Mouse (Mus musculus) CH12.LX (cell line): ENCODE measurements around the gene Grrp1. TPM values are rescaled to one million over a fixed set of nuclear protein-coding genes. Genes with fewer than 3 reads are reported as not detected.

Source experiments
- DNase-seq: peaks from one replicate; pipeline ENCODE4 v3.0.0-alpha.2; 2013; ENCODE audit errors: extremely low read depth
- H3K27ac ChIP-seq: 2 replicates; pipeline ENCODE4 v1.5.1; 2012; ENCODE audit warnings: low read depth, mild to moderate bottlenecking, control low read depth, moderate library complexity; ENCODE audit not compliant: insufficient read depth
- H3K27me3 ChIP-seq: replicated peaks from 2 replicates; pipeline ENCODE3; 2012; ENCODE audit warnings: inconsistent platforms
- H3K36me3 ChIP-seq, 2 experiments: replicated peaks in 1 of 2; 2 replicates each; pipeline versions ENCODE3 to v1.6.1; 2012; ENCODE audit warnings: inconsistent platforms in 1 of 2, low read length in 1 of 2, mild to moderate bottlenecking in 1 of 2, mixed read lengths in 1 of 2, moderate library complexity in 1 of 2; ENCODE audit not compliant: control insufficient read depth in 1 of 2, insufficient read depth in 1 of 2
- H3K4me1 ChIP-seq, 2 experiments: 2 replicates each; pipeline ENCODE4 v1.6.1; 2012; ENCODE audit warnings: inconsistent platforms in 1 of 2, moderate library complexity in 1 of 2; ENCODE audit not compliant: insufficient read depth in 2 of 2, control insufficient read depth in 1 of 2
- H3K4me2 ChIP-seq: 2 replicates; pipeline ENCODE4 v1.6.1; 2012; ENCODE audit warnings: low read depth, mild to moderate bottlenecking, control low read depth; ENCODE audit not compliant: poor library complexity, insufficient read depth, severe bottlenecking
- H3K4me3 ChIP-seq, 3 experiments: fragments of 150-350 bp in 1 of 3; sonication (generic) in 1 of 3; replicated peaks in 1 of 3; 2 replicates each; pipeline versions ENCODE3 to v1.5.1; 2011 to 2012; ENCODE audit warnings: low read depth in 2 of 3, low read length in 2 of 3, mild to moderate bottlenecking in 2 of 3, moderate library complexity in 2 of 3, control low read depth in 1 of 3, improper control_type of control experiment in 1 of 3, inconsistent platforms in 1 of 3, mixed read lengths in 1 of 3; ENCODE audit not compliant: poor library complexity in 1 of 3
- H3K79me2 ChIP-seq: replicated peaks from 2 replicates; pipeline ENCODE4 v1.6.1; 2012; ENCODE audit warnings: mild to moderate bottlenecking, moderate library complexity; ENCODE audit not compliant: control insufficient read depth, poor library complexity, insufficient read depth, severe bottlenecking; ENCODE audit errors: extremely low read depth
- H3K9ac ChIP-seq: 2 replicates; pipeline ENCODE4 v1.6.1; 2012; ENCODE audit warnings: low read depth, mild to moderate bottlenecking, control low read depth, moderate library complexity; ENCODE audit not compliant: insufficient read depth
- H3K9me3 ChIP-seq: replicated peaks from 2 replicates; pipeline ENCODE3; 2012; ENCODE audit warnings: low read length, inconsistent platforms, mixed read lengths
- CHD1 ChIP-seq: IDR thresholded peaks from 2 replicates; pipeline ENCODE4 v1.6.1; 2012; ENCODE audit warnings: low read depth, low read length, improper control_type of control experiment, inconsistent platforms
- E2F4 ChIP-seq: IDR thresholded peaks from 2 replicates; pipeline ENCODE4 v1.6.1; 2011; ENCODE audit warnings: low read depth, low read length, improper control_type of control experiment; ENCODE audit not compliant: insufficient replicate concordance
- EP300 ChIP-seq: IDR thresholded peaks from 2 replicates; pipeline ENCODE4 v1.6.1; 2011; ENCODE audit warnings: low read length, improper control_type of control experiment
- ETS1 ChIP-seq: conservative IDR thresholded peaks from 2 replicates; pipeline ENCODE4 v1.6.1; 2012; ENCODE audit warnings: low read depth, mild to moderate bottlenecking, inconsistent platforms, low read length, improper control_type of control experiment, moderate library complexity
- GABPA ChIP-seq: IDR thresholded peaks from 2 replicates; pipeline ENCODE4 v1.6.1; 2012; ENCODE audit warnings: low read depth, low read length, improper control_type of control experiment, inconsistent platforms; ENCODE audit not compliant: insufficient replicate concordance
- JUN ChIP-seq: IDR thresholded peaks from 2 replicates; pipeline ENCODE4 v1.6.1; 2011; ENCODE audit warnings: low read depth, mild to moderate bottlenecking, low read length, improper control_type of control experiment, moderate library complexity; ENCODE audit not compliant: insufficient read depth
- JUND ChIP-seq: conservative IDR thresholded peaks from 2 replicates; pipeline ENCODE4 v1.6.1; 2011; ENCODE audit warnings: low read depth, low read length, improper control_type of control experiment
- KAT2A ChIP-seq: IDR thresholded peaks from 2 replicates; pipeline ENCODE4 v1.6.1; 2012; ENCODE audit warnings: low read length, improper control_type of control experiment, inconsistent platforms; ENCODE audit not compliant: insufficient replicate concordance
- MAFK ChIP-seq: IDR thresholded peaks from 2 replicates; pipeline ENCODE4 v1.6.1; 2011; ENCODE audit warnings: low read length, improper control_type of control experiment; ENCODE audit not compliant: insufficient replicate concordance
- MAZ ChIP-seq: IDR thresholded peaks from 2 replicates; pipeline ENCODE4 v1.6.1; 2012; ENCODE audit warnings: low read depth, mild to moderate bottlenecking, inconsistent platforms, low read length, improper control_type of control experiment, moderate library complexity
- MYC ChIP-seq: IDR thresholded peaks from 2 replicates; pipeline ENCODE4 v1.6.1; 2011; ENCODE audit warnings: low read depth, mild to moderate bottlenecking, improper control_type of control experiment, low read length
- NRF1 ChIP-seq: IDR thresholded peaks from 2 replicates; pipeline ENCODE4 v1.6.1; 2014; ENCODE audit warnings: low read depth, mild to moderate bottlenecking, inconsistent platforms, low read length, improper control_type of control experiment, moderate library complexity
- RCOR1 ChIP-seq: conservative IDR thresholded peaks from 2 replicates; pipeline ENCODE4 v1.6.1; 2012; ENCODE audit warnings: low read depth, mild to moderate bottlenecking, inconsistent platforms, low read length, improper control_type of control experiment
- SIN3A ChIP-seq: IDR thresholded peaks from 2 replicates; pipeline ENCODE4 v1.6.1; 2012; ENCODE audit warnings: low read length, improper control_type of control experiment, inconsistent platforms
- TBP ChIP-seq: conservative IDR thresholded peaks from 2 replicates; pipeline ENCODE4 v1.6.1; 2011; ENCODE audit warnings: low read depth, low read length, improper control_type of control experiment
- TCF12 ChIP-seq: IDR thresholded peaks from 2 replicates; pipeline ENCODE4 v1.6.1; 2014; ENCODE audit warnings: low read depth, mild to moderate bottlenecking, inconsistent platforms, low read length, improper control_type of control experiment
- UBTF ChIP-seq: IDR thresholded peaks from 2 replicates; pipeline ENCODE4 v1.6.1; 2012; ENCODE audit warnings: low read depth, mild to moderate bottlenecking, inconsistent platforms, low read length, improper control_type of control experiment, moderate library complexity
- USF2 ChIP-seq: conservative IDR thresholded peaks from 2 replicates; pipeline ENCODE4 v1.6.1; 2011; ENCODE audit warnings: low read depth, low read length, improper control_type of control experiment
- ZC3H11A ChIP-seq: IDR thresholded peaks from 2 replicates; pipeline ENCODE4 v1.6.1; 2012; ENCODE audit warnings: low read depth, mild to moderate bottlenecking, inconsistent platforms, low read length, improper control_type of control experiment
- ZMIZ1 ChIP-seq: IDR thresholded peaks from 2 replicates; pipeline ENCODE4 v1.6.1; 2012; ENCODE audit warnings: low read depth, mild to moderate bottlenecking, inconsistent platforms, low read length, improper control_type of control experiment
- dilution Hi-C: fragments of 300-500 bp; cut with MboI; formaldehyde crosslinking; loops from 2 replicates; pipeline ENCODE4 v1.14.3; 2020; ENCODE audit warnings: low sequenced_read_pairs; ENCODE audit not compliant: extremely low pct_unique_long_range_greater_than_20kb, extremely low pct_ligation_motif_present
- in situ Hi-C: fragments of 300-500 bp; cut with MboI; formaldehyde crosslinking; loops from 3 replicates; pipeline ENCODE4 v1.14.3; 2019; ENCODE audit warnings: low sequenced_read_pairs, low pct_ligation_motif_present, low pct_unique_long_range_greater_than_20kb, mixed read lengths
- polyA plus RNA-seq: library from polyadenylated mRNA; unstranded; fragments of >175 nt; gene quantifications from 2 replicates; pipeline ENCODE4 v1.2.1, GENCODE M21; 2012; ENCODE audit warnings: low read depth; ENCODE audit not compliant: insufficient read length
- total RNA-seq, 2 experiments: library from RNA; depleted of rRNA; stranded (reverse); fragments of 300-350 nt in 1 of 2; fragments of >200 nt in 1 of 2; gene quantifications; 2 replicates each; pipeline ENCODE4 v1.2.3; 2012 to 2014

Gene Grrp1
- total RNA-seq (2012; rRNA removed) = not detected in 2 replicates
- total RNA-seq (2014; rRNA removed) = not detected in 2 replicates
- polyA plus RNA-seq = not detected in 2 replicates

- TF ChIP-seq MYC (no peak), JUN (no peak), E2F4 (no peak), JUND (no peak)
- in situ Hi-C loops (loop anchor here (25.0 kb wide), 1 partner anchor 233 kb away; the partner anchor contains the start of gene Paqr7), dilution Hi-C loops (no loop called here)
- Histone ChIP-seq H3K27me3 (peaks cover 60% of the 10 kb centered on the region), H3K4me2 (no peak within 1 kb of the TSS), H3K79me2 (no peaks in the 10 kb centered on the region), H3K4me3 (no peak within 1 kb of the TSS), H3K9me3 (peaks cover 12% of the 10 kb centered on the region), H3K9ac (no peak within 1 kb of the TSS), H3K27ac (no peak within 1 kb of the TSS), H3K36me3 (no peaks in the 10 kb centered on the region), H3K4me1 (peaks cover 3 to 5% of the 10 kb centered on the region in 2 experiments; a peak in 3 of 4 replicates)
- DNase-seq = no peak
Observed at GRCm38 (mm10) chr4:134253722-134254324, at the start of gene Grrp1. Grrp1 (minus strand) TSS chr4:134254106.

- dilution Hi-C loops = no loop called here
- Histone ChIP-seq H3K27ac (no peak overlapping the region), H3K4me2 (no peak overlapping the region), H3K27me3 (no peaks in the 10 kb centered on the region), H3K9ac (no peak overlapping the region), H3K79me2 (no peaks in the 10 kb centered on the region), H3K4me3 (no peak overlapping the region), H3K9me3 (no peaks in the 10 kb centered on the region)
- no peak for DNase-seq
- TF ChIP-seq ETS1 (no peak), ZMIZ1 (no peak), UBTF (no peak), JUND (no peak), EP300 (no peak), SIN3A (no peak), NRF1 (no peak), GABPA (no peak), USF2 (no peak), TBP (no peak), CHD1 (no peak), MYC (no peak), JUN (no peak), KAT2A (no peak), RCOR1 (no peak), TCF12 (no peak), MAFK (no peak), MAZ (no peak), ZC3H11A (no peak)
- TF ChIP-seq, all 38 proteins: peak for 0
- peaks cover 0 to 23% of the 10 kb centered on the region in 2 experiments; a peak in 2 of 4 replicates for H3K4me1 ChIP-seq
- in situ Hi-C loops = no loop called here
- no peaks in the 10 kb centered on the region for H3K36me3 ChIP-seq
Observed at GRCm38 (mm10) chr4:134302084-134302483, 48.2 kb upstream of the Grrp1 start.
